Mouse (Mus musculus): ENCODE measurements around the gene Klra6. TPM values are rescaled to one million over a fixed set of nuclear protein-coding genes. Genes with fewer than 3 reads are reported as not detected.
"Not testable (repeated sequence)": the region's sequence is repeated elsewhere in the genome, so short reads cannot be mapped to it uniquely, and the experiment has no call there.

The Klra6 gene
- total RNA-seq (2021): not detected
- long read RNA-seq, experiment 1: 0 reads
- long read RNA-seq, experiment 2: 0 reads

- intact Hi-C loops (cut with DNase I): no loop called here
- no peak for DNase-seq (ENCODE audit: low spot score in 2 of 2)
These were observed at the start of gene Klra6 for GRCm38 (mm10) chr6:130026854-130027253. Gene Klra6 (minus strand): TSS chr6:130026954.

GRCm38 (mm10) chr6:130067171-130067570 lies 40.4 kb upstream of the Klra6 start, which contains the start of gene Klra4:
Gene Klra4 (minus strand): TSS chr6:130067271.
- intact Hi-C loops (cut with DNase I); DNase-seq (ENCODE audit: low spot score in 2 of 2): not testable (repeated sequence)

- intact Hi-C loops (cut with DNase I): no loop called here
- DNase-seq (ENCODE audit: low spot score in 2 of 2): no peak
These were observed 38.4 kb upstream of the Klra6 start for GRCm38 (mm10) chr6:130065196-130065595.

- DNase-seq (ENCODE audit: low spot score in 2 of 2); intact Hi-C loops (cut with DNase I): not testable (repeated sequence)
These were observed 8.4 kb upstream of the Klra6 start for GRCm38 (mm10) chr6:130035146-130035545.

- intact Hi-C loops (cut with DNase I); DNase-seq (ENCODE audit: low spot score in 2 of 2): not testable (repeated sequence)
These were observed 4.8 kb upstream of the Klra6 start for GRCm38 (mm10) chr6:130031493-130032089.

Other genes with a start within 250 kb of the Klra6 start
- gene Gm156, start 242.7 kb downstream of the Klra6 start, total RNA-seq (2021): not detected
- not detected for gene Gm17631, start 164.3 kb downstream of the Klra6 start, total RNA-seq (2021)
- gene Klra17, start 150.3 kb downstream of the Klra6 start, total RNA-seq (2021): not detected
- gene Klra5, start 109.3 kb downstream of the Klra6 start, total RNA-seq (2021): not detected
- not detected for gene Klra4, start 40.3 kb upstream of the Klra6 start, total RNA-seq (2021)
- not detected for gene Klra8, start 102.9 kb upstream of the Klra6 start, total RNA-seq (2021)
- gene Klra9, start 166.2 kb upstream of the Klra6 start, total RNA-seq (2021): not detected
- not detected for gene Klra7, start 206.4 kb upstream of the Klra6 start, total RNA-seq (2021)

Measured in left cerebral cortex, postnatal 14 days (tissue).